Mouse (Mus musculus) neural tube, embryonic 13.5 days (tissue): Measurements from ENCODE around the gene Soat2. TPM values are rescaled to one million over a fixed set of nuclear protein-coding genes. Genes with fewer than 3 reads are reported as not detected.

Source experiments
- ATAC-seq: fragments of 200-750 bp; cut with Nextera tagmentation; 2 replicates; pipeline ENCODE4 v1.8.0; 2017; ENCODE audit warnings: low read depth, mild to moderate bottlenecking, moderate TSS enrichment, moderate library complexity
- H3K27ac ChIP-seq: fragments of 300-500 bp; sonication (generic); replicated peaks from 2 replicates; pipeline ENCODE4 v1.5.1; 2015; ENCODE audit warnings: moderate library complexity, mild to moderate bottlenecking, inconsistent platforms
- H3K27me3 ChIP-seq: fragments of 300-500 bp; sonication (generic); 2 replicates; pipeline ENCODE4 v1.6.1; 2015; ENCODE audit warnings: mild to moderate bottlenecking, inconsistent platforms
- H3K36me3 ChIP-seq: fragments of 300-500 bp; sonication (generic); 2 replicates; pipeline ENCODE4 v1.6.1; 2015; ENCODE audit warnings: mild to moderate bottlenecking, inconsistent platforms
- H3K4me1 ChIP-seq: fragments of 300-500 bp; sonication (generic); replicated peaks from 2 replicates; pipeline ENCODE4 v1.6.1; 2015; ENCODE audit warnings: inconsistent platforms
- H3K4me2 ChIP-seq: fragments of 300-500 bp; sonication (generic); 2 replicates; pipeline ENCODE4 v1.6.1; 2015; ENCODE audit warnings: inconsistent platforms, mild to moderate bottlenecking, moderate library complexity
- H3K4me3 ChIP-seq: fragments of 300-500 bp; sonication (generic); 2 replicates; pipeline ENCODE4 v1.5.1; 2015; ENCODE audit warnings: mild to moderate bottlenecking, inconsistent platforms
- H3K9ac ChIP-seq: fragments of 300-500 bp; sonication (generic); 2 replicates; pipeline ENCODE4 v1.6.1; 2015; ENCODE audit warnings: moderate library complexity, mild to moderate bottlenecking, inconsistent platforms
- H3K9me3 ChIP-seq: fragments of 300-500 bp; sonication (generic); 2 replicates; pipeline ENCODE4 v1.6.1; 2016; ENCODE audit warnings: inconsistent platforms
- WGBS: fragments of 180-500 bp; shearing (Covaris S2); methylation state at CpG from one replicate; pipeline ENCODE4 v1.1.7; 2015; 5-methylcytosine and 5-hydroxymethylcytosine counted together
- polyA plus RNA-seq: library from polyadenylated mRNA; unstranded; fragments of >200 nt; fragmentation: Nextera tagmentation; extraction: Ambion mirVana; gene quantifications from 2 replicates; pipeline ENCODE4 v1.2.1, GENCODE M21; 2015

Gene Soat2
- polyA plus RNA-seq, 1 experiment from 2014 or later, result 0.11 TPM

GRCm38 (mm10) chr15:102117461-102118443 is 32.6 kb upstream of the Soat2 start:
- Histone ChIP-seq H3K27me3 (no peaks in the 10 kb centered on the region), H3K4me3 (no peak overlapping the region), H3K27ac (peak overlapping the region; percentile 62), H3K9me3 (no peaks in the 10 kb centered on the region), H3K9ac (0 out of 2 replicates have a peak overlapping the region, but pooled peaks have one; percentile 26), H3K36me3 (peaks cover 75% of the 10 kb centered on the region), H3K4me2 (no peak overlapping the region), H3K4me1 (peaks cover 35% of the 10 kb centered on the region)
- no peak for ATAC-seq
- 73% methylated on average over 19 of the region's 19 CpGs for WGBS

GRCm38 (mm10) chr15:102118591-102118990 is 31.7 kb upstream of the Soat2 start:
- Histone ChIP-seq H3K4me3 (no peak overlapping the region), H3K27me3 (no peaks in the 10 kb centered on the region), H3K4me2 (no peak overlapping the region), H3K9me3 (no peaks in the 10 kb centered on the region), H3K9ac (no peak overlapping the region), H3K36me3 (peaks cover 80% of the 10 kb centered on the region), H3K4me1 (peaks cover 34% of the 10 kb centered on the region), H3K27ac (no peak overlapping the region)
- ATAC-seq, result no peak
- 96% methylated on average over 4 of the region's 4 CpGs for WGBS

GRCm38 (mm10) chr15:102119121-102119830 is 31.1 kb upstream of the Soat2 start:
- no peak overlapping the region for H3K4me2 ChIP-seq
- no peak overlapping the region for H3K27ac ChIP-seq
- peaks cover 82% of the 10 kb centered on the region for H3K36me3 ChIP-seq
- 72% methylated on average over 8 of the region's 8 CpGs for WGBS
- H3K9me3 ChIP-seq, result no peaks in the 10 kb centered on the region
- H3K4me1 ChIP-seq, result peaks cover 29% of the 10 kb centered on the region
- no peak overlapping the region for H3K4me3 ChIP-seq
- no peaks in the 10 kb centered on the region for H3K27me3 ChIP-seq
- no peak for ATAC-seq
- 0 out of 2 replicates have a peak overlapping the region, but pooled peaks have one; percentile 8 for H3K9ac ChIP-seq

- Histone ChIP-seq H3K9me3 (no peaks in the 10 kb centered on the region), H3K27ac (no peak overlapping the region), H3K4me1 (peaks cover 29% of the 10 kb centered on the region), H3K36me3 (peaks cover 87% of the 10 kb centered on the region), H3K27me3 (no peaks in the 10 kb centered on the region), H3K4me3 (no peak overlapping the region), H3K4me2 (no peak overlapping the region), H3K9ac (no peak overlapping the region)
- ATAC-seq, result no peak
- WGBS, result 71% methylated on average over 2 of the region's 2 CpGs
These were observed 30.5 kb upstream of the Soat2 start for GRCm38 (mm10) chr15:102119831-102120170.

- Histone ChIP-seq H3K4me3 (no peak overlapping the region), H3K9me3 (no peaks in the 10 kb centered on the region), H3K36me3 (peaks cover 90% of the 10 kb centered on the region), H3K27me3 (no peaks in the 10 kb centered on the region), H3K9ac (no peak overlapping the region), H3K4me2 (no peak overlapping the region), H3K27ac (no peak overlapping the region), H3K4me1 (peaks cover 29% of the 10 kb centered on the region)
- ATAC-seq, result no peak
- WGBS, result 88% methylated on average over 5 of the region's 5 CpGs
These were observed 29.8 kb upstream of the Soat2 start for GRCm38 (mm10) chr15:102120530-102120929.

- Histone ChIP-seq H3K9me3 (no peaks in the 10 kb centered on the region), H3K9ac (no peak overlapping the region), H3K27ac (no peak overlapping the region), H3K36me3 (peaks cover 88% of the 10 kb centered on the region), H3K27me3 (no peaks in the 10 kb centered on the region), H3K4me3 (no peak overlapping the region), H3K4me1 (no peaks in the 10 kb centered on the region), H3K4me2 (no peak overlapping the region)
- ATAC-seq, result no peak
- 78% methylated on average over 2 of the region's 2 CpGs for WGBS
These were observed 24.0 kb upstream of the Soat2 start for GRCm38 (mm10) chr15:102126303-102126702.

- H3K36me3 ChIP-seq, result peaks cover 48% of the 10 kb centered on the region
- no peaks in the 10 kb centered on the region for H3K27me3 ChIP-seq
- no peak overlapping the region for H3K4me3 ChIP-seq
- H3K4me1 ChIP-seq, result peaks cover 23% of the 10 kb centered on the region
- no peak overlapping the region for H3K27ac ChIP-seq
- no peaks in the 10 kb centered on the region for H3K9me3 ChIP-seq
- 87% methylated on average over 9 of the region's 9 CpGs for WGBS
- no peak for ATAC-seq
- no peak overlapping the region for H3K9ac ChIP-seq
- H3K4me2 ChIP-seq, result no peak overlapping the region
These were observed 17.0 kb upstream of the Soat2 start for GRCm38 (mm10) chr15:102133314-102133713.

- Histone ChIP-seq H3K4me1 (peaks cover 23% of the 10 kb centered on the region), H3K9ac (peak overlapping the region; percentile 89; the same call in 1 of the 2 replicates), H3K4me2 (peak overlapping the region; percentile 87), H3K36me3 (peaks cover 34% of the 10 kb centered on the region), H3K4me3 (peak overlapping the region; percentile 86), H3K27ac (no peak overlapping the region), H3K27me3 (no peaks in the 10 kb centered on the region), H3K9me3 (no peaks in the 10 kb centered on the region)
- ATAC-seq, result no peak
- WGBS, result 87% methylated on average over 2 of the region's 2 CpGs
These were observed 15.6 kb upstream of the Soat2 start for GRCm38 (mm10) chr15:102134709-102135108.

GRCm38 (mm10) chr15:102135522-102136128 is 14.7 kb upstream of the Soat2 start:
- peaks cover 25% of the 10 kb centered on the region for H3K36me3 ChIP-seq
- H3K4me3 ChIP-seq, result peak overlapping the region; percentile 86
- H3K9me3 ChIP-seq, result no peaks in the 10 kb centered on the region
- peak overlapping the region; percentile 89 for H3K9ac ChIP-seq
- peak overlapping the region; percentile 87 for H3K4me2 ChIP-seq
- WGBS, result 2% methylated on average over 35 of the region's 35 CpGs
- H3K27me3 ChIP-seq, result no peaks in the 10 kb centered on the region
- H3K4me1 ChIP-seq, result peaks cover 23% of the 10 kb centered on the region
- H3K27ac ChIP-seq, result peak overlapping the region; percentile 86
- ATAC-seq, result peak; percentile 78

- ATAC-seq, result peak; percentile 99
- Histone ChIP-seq H3K4me1 (peaks cover 23% of the 10 kb centered on the region), H3K36me3 (peaks cover 19% of the 10 kb centered on the region), H3K4me3 (peak within 1 kb of the TSS; percentile 86), H3K9ac (peak within 1 kb of the TSS; percentile 89), H3K4me2 (peak within 1 kb of the TSS; percentile 87), H3K27ac (peak within 1 kb of the TSS; percentile 86), H3K9me3 (no peaks in the 10 kb centered on the region), H3K27me3 (no peaks in the 10 kb centered on the region)
- WGBS, result under 1% methylated on average over 50 of the region's 50 CpGs
These were observed 14.1 kb upstream of the Soat2 start, which contains the start of gene Spryd3 for GRCm38 (mm10) chr15:102136129-102136758. Gene Spryd3 (minus strand): TSS chr15:102136234.

GRCm38 (mm10) chr15:102141120-102141519 is 9.2 kb upstream of the Soat2 start:
- no peaks in the 10 kb centered on the region for H3K36me3 ChIP-seq
- H3K4me1 ChIP-seq, result peaks cover 17% of the 10 kb centered on the region
- no peak overlapping the region for H3K27ac ChIP-seq
- no peak for ATAC-seq
- H3K4me3 ChIP-seq, result no peak overlapping the region
- H3K4me2 ChIP-seq, result no peak overlapping the region
- no peaks in the 10 kb centered on the region for H3K9me3 ChIP-seq
- H3K9ac ChIP-seq, result no peak overlapping the region
- WGBS, result 89% methylated on average over 5 of the region's 5 CpGs
- H3K27me3 ChIP-seq, result peaks cover 43% of the 10 kb centered on the region
